Mouse (Mus musculus) MEL (cell line): ENCODE data around the gene Gtf2i.

Source experiments
- BHLHE40 ChIP-seq: IDR thresholded peaks from 2 replicates; pipeline ENCODE4 v1.6.1; 2012; ENCODE audit warnings: low read depth, mild to moderate bottlenecking, inconsistent platforms, low read length, improper control_type of control experiment, borderline replicate concordance
- CTCF ChIP-seq, 3 experiments: IDR thresholded peaks in 2 of 3; conservative IDR thresholded peaks in 1 of 3; 2 replicates each; pipeline ENCODE4 v1.5.1; 2011 to 2012; ENCODE audit warnings: low read length in 3 of 3, low read depth in 2 of 3, mild to moderate bottlenecking in 2 of 3, improper control_type of control experiment in 1 of 3, inconsistent platforms in 1 of 3, mixed read lengths in 1 of 3, moderate library complexity in 1 of 3; ENCODE audit not compliant: control insufficient read depth in 1 of 3, insufficient read depth in 1 of 3, poor library complexity in 1 of 3, severe bottlenecking in 1 of 3
- EP300 ChIP-seq, 2 experiments: IDR thresholded peaks; 2 replicates each; pipeline ENCODE4 v1.6.1; 2011; ENCODE audit warnings: improper control_type of control experiment in 2 of 2, low read length in 2 of 2, low read depth in 1 of 2, mild to moderate bottlenecking in 1 of 2
- ETS1 ChIP-seq: IDR thresholded peaks from 2 replicates; pipeline ENCODE4 v1.6.1; 2012; ENCODE audit warnings: low read depth, mild to moderate bottlenecking, inconsistent platforms, low read length, improper control_type of control experiment, moderate library complexity
- MAFK ChIP-seq: IDR thresholded peaks from 2 replicates; pipeline ENCODE4 v1.6.1; 2011; ENCODE audit warnings: low read depth, mild to moderate bottlenecking, low read length, improper control_type of control experiment, borderline replicate concordance
- MAX ChIP-seq: IDR thresholded peaks from 2 replicates; pipeline ENCODE4 v1.6.1; 2011; ENCODE audit warnings: low read length, improper control_type of control experiment
- MXI1 ChIP-seq: IDR thresholded peaks from 2 replicates; pipeline ENCODE4 v1.6.1; 2011; ENCODE audit warnings: mild to moderate bottlenecking, low read depth, low read length, improper control_type of control experiment
- NELFE ChIP-seq: IDR thresholded peaks from 2 replicates; pipeline ENCODE4 v1.6.1; 2011; ENCODE audit warnings: low read depth, low read length, improper control_type of control experiment
- POLR2A ChIP-seq, 2 experiments: IDR thresholded peaks; 2 replicates each; pipeline ENCODE4 v1.6.1; 2011 to 2012; ENCODE audit warnings: low read length in 2 of 2, mild to moderate bottlenecking in 2 of 2, control low read depth in 1 of 2, improper control_type of control experiment in 1 of 2, low read depth in 1 of 2, moderate library complexity in 1 of 2; ENCODE audit not compliant: control insufficient read depth in 1 of 2, insufficient read depth in 1 of 2, poor library complexity in 1 of 2
- USF1 ChIP-seq: IDR thresholded peaks from 2 replicates; pipeline ENCODE4 v1.6.1; 2014; ENCODE audit warnings: low read depth, mild to moderate bottlenecking, inconsistent platforms, low read length, improper control_type of control experiment, moderate library complexity

- TF ChIP-seq MXI1: no peak
- TF ChIP-seq POLR2A (IDR thresholded peaks at IDR 0.05; ENCODE audit: control insufficient read depth in 1 of 2, insufficient read depth in 1 of 2, low read depth in 1 of 2, low read length in 2 of 2, poor library complexity in 1 of 2): no peak
- TF ChIP-seq ETS1: no peak
- TF ChIP-seq NELFE: no peak
- TF ChIP-seq CTCF (IDR thresholded peaks at IDR 0.05 in 2 of 3, conservative IDR thresholded peaks at IDR 0.05 in 1 of 3; ENCODE audit: control insufficient read depth in 1 of 3, insufficient read depth in 1 of 3, low read depth in 2 of 3, low read length in 3 of 3, poor library complexity in 1 of 3, severe bottlenecking in 1 of 3): no peak
- no peak for TF ChIP-seq USF1
- no peak for TF ChIP-seq MAX
- no peak for TF ChIP-seq BHLHE40
- TF ChIP-seq EP300 (IDR thresholded peaks at IDR 0.05; ENCODE audit: low read depth in 1 of 2, low read length in 2 of 2): no peak
- no peak for TF ChIP-seq MAFK
These were observed 9.3 kb upstream of the Gtf2i start for GRCm38 (mm10) chr5:134323869-134324268.
